Mouse (Mus musculus): ENCODE results near the gene Gm45711.
A peak's percentile ranks its signal among the peaks of the same experiment; 100 is the strongest.
"Not testable (repeated sequence)": the region's sequence is repeated elsewhere in the genome, so short reads cannot be mapped to it uniquely, and the experiment has no call there.

Gm45711 gene

GRCm38 (mm10) chr8:104309441-104310155, at the start of gene Gm45711, which contains the start of gene Cmtm1:
Gene Gm45711 (minus strand): TSS chr8:104310081.
Gene Cmtm1 (minus strand): TSS chr8:104310145.
- peak in 1 of 2 experiments; percentile 11 for DNase-seq (ENCODE audit: low spot score in 2 of 2)

DNA sequence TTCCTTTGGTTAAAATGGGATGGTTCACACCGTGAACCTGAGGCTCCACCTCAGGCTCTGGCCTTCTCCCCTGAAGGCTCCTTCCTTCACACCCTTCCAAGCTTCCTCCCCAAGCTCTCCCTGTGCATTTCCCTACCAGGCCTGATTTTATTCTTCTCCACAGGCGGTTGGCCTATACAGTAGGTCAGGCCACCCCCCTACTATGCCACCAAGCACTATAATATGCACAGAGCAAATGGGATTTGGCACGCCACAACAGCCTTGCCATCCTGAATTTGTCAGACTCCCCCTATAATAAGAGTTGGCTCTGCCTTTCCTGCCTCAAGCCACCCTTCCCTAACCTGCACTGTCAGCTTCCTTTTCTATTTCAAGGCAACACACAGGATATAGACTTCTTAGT, 48.8 kb upstream of the Gm45711 start:
- no peak for DNase-seq (ENCODE audit: low spot score in 2 of 2)

- DNase-seq (ENCODE audit: low spot score in 2 of 2) = no peak
Observed at GRCm38 (mm10) chr8:104354504-104354903, 44.6 kb upstream of the Gm45711 start.

- no peak for DNase-seq (ENCODE audit: low spot score in 2 of 2)
Observed at GRCm38 (mm10) chr8:104353186-104353585, 43.3 kb upstream of the Gm45711 start.

DNA sequence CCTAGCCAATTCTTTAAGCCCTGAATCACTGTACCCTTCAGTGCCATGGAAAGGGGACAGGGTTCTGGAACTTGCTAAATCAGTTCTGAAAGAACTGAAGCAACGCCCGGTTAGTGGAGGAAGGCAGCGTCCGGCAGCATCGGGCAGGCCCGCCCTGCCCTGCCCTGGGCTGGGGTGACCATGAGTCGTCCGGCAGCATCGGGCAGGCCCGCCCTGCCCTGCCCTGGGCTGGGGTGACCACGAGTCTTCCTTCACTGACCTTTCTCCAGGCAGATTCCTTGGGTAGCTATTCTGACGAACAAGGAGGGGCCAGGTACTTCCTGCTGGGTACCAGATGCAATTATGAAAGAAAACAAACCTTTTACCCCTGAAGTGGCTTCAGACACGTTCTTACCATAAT, 40.2 kb upstream of the Gm45711 start:
- DNase-seq (ENCODE audit: low spot score in 2 of 2) = no peak

GRCm38 (mm10) chr8:104348971-104349370, 39.1 kb upstream of the Gm45711 start:
- DNase-seq (ENCODE audit: low spot score in 2 of 2) = no peak

DNA sequence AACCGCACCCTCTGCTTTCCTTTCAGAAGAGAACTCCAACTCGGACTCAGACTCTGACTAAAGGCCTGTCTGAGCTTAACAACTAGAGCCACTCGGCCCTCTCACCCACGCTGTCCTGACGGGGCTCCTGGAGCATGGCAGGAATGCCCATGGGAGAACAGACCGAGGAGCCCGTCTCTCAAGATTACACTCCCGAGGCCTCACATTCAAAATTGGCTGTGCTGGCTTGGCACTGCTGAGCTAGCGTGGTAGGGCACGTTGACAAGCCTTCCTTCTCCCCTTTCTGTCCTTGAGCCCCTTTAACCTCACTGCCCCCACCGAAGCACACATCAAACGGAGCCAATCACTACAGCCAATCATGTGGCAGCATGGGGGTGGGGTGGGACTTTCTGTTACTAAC, 36.8 kb upstream of the Gm45711 start:
- no peak for DNase-seq (ENCODE audit: low spot score in 2 of 2)

- DNase-seq (ENCODE audit: low spot score in 2 of 2) = no peak
Observed at GRCm38 (mm10) chr8:104344622-104345021, 34.7 kb upstream of the Gm45711 start.

- peak; percentile 62 to 81 for DNase-seq (ENCODE audit: low spot score in 2 of 2)
Observed at GRCm38 (mm10) chr8:104343957-104344356, 34.1 kb upstream of the Gm45711 start.

GRCm38 (mm10) chr8:104342426-104342825, 32.5 kb upstream of the Gm45711 start:
- DNase-seq (ENCODE audit: low spot score in 2 of 2) = no peak

DNA sequence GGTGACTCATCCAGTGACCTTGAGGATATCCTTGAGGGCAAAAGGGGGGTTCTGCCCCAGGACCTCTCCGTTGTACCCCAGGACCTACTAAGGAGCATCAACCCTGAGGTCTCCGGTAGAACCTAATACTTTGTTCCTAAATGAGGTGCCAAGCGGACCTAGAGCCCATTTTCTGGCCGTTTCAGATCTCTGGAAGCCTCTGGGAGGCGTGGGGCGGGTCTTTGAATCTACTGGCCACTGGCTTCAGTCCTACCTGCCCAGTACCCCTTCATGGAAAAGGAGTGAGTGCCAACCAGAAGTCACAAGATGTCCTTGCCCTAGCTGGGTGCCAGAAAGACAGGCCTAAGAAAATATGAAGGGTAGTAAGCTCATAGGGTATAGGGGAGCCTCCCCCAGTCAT, 31.8 kb upstream of the Gm45711 start:
- DNase-seq (ENCODE audit: low spot score in 2 of 2) = no peak

DNA sequence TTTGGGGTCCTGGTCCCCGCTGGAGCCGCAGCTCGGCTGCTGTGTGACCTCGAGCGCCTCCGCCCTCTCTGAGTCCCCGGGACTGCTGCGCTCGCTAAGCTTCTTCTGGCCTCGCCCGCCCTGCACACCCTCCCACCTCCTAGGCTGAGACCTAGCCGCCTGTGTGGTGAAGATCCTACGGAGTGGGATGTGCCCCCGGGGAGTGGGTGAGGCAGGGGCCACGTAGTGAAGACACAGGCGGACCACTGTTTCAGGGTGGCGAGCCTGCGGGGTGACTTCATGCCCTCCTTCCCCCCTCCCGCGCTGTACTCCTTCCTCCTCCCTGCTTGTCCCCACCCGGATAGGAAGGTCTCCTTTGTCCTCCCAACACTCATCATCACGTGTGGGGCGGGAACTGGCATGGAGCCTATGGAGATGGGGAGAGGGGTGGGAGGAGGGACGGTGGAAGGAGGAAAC, 31.3 kb upstream of the Gm45711 start:
- DNase-seq (ENCODE audit: low spot score in 2 of 2) = peak; percentile 46 to 52

DNA sequence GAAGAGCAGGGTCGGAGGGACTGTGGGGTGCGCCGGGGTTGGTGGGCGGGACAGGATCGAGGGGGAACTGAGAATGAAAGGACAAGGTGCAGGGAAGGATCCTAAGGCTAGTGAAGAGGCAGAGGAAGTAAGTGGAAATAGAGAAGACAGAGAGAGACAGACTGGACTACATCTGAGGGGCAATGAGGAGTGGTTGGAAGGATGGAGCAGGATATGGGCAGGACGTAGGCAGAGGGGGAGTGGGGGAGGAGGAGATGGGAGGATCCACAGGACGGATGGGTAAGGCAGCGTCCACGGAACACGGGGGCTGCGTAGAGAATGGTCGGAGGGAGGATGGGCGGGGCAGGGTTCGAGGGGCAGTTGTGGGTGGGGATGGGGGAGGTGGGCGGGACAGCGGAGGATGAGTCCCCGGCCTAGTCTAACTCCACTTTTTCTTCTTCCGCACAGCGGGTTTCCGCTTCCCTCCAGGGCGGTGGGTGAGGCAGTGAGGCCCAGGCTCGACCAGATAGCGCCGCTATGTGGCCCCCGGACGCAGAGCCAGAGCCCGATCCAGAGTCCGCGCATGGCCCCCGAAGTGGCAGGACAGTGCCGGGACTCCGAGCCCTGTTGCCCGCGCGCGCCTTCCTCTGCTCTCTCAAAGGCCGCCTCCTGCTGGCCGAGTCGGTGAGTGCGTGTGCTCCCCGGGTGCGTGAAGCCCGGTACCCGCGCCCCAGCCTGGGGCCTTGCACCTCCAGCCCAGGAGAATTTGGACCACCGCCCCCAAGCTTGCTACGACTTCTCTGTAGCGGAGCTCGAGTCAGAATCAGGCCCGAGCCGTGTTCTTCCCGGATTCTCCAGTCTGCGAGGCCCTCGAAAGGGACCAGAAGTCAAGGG, 30.6 kb upstream of the Gm45711 start:
- DNase-seq (ENCODE audit: low spot score in 2 of 2) = peak; percentile 60 to 78

DNA sequence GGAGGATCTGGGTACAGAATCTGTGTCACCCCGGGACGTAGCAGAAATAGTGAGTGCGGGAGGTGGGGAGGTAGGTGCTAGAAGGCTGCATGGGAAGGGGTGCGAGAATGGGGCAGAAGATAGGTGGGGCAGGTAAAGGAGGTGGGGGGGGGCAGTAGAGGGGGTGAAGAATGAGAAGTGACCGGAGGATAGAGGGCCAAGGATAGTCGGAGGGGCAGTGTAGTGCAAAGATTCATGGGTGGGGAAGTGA, 30.0 kb upstream of the Gm45711 start:
- no peak for DNase-seq (ENCODE audit: low spot score in 2 of 2)

DNA sequence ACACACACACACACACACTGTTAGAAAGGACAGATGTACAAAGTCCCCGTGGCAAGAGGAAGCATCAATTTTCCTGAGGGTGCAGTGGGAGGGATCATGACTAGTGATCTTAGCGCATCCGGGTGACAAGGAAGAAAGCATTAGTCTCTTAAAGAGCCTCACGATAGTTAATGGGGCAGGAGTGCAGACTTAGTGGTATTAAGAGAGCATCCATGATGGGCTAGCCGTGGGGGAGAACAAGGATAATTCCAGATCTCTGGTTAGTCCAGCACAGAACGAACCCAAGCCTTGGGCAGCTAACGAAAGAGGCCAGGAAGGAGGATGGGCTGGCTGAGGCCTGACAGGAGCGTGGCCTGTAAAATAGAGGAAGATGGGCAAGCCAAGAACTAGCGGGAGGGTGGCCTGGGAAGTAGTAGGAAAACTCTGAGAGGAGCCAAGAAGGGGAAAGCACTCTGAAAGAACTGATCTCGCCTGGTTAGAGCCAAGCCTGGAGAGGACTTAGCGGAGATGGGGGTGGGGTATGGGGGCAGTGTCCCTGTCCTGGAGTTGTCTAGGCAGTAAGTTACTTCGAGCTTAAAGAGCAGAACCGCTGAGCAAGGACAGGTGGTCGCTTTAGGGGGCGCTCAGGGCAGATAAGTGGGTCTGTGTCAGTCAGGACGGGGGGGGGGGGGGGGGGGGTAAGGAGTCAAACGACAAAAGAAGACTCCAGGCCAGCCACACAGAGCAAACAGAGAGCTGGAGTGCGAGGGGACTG, 29.5 kb upstream of the Gm45711 start, which contains the start of gene Cmtm3:
Gene Cmtm3 (plus strand): TSS at position 182 of the 754 bp plus-strand sequence.
- DNase-seq (ENCODE audit: low spot score in 2 of 2) = peak in 1 of 2 experiments; percentile 40

DNA sequence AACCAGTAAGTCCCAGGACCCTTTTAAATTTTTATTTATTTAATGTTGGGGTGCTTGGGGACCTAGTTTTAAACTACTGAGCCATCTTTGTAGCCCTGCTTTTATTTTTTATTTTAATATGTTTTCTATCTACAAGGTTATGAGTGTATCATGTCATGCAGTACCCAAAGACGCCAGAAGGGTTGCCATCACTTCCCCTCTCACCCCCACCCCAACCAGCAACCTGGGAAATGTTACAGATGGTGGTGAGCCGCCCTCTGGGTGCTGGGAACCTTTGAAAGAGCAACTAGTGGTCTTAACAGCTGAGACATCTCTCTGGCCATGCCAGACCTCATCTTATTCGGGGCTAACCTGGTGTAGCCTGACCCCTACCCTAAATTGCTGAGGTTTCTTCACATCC, 28.0 kb upstream of the Gm45711 start:
- no peak for DNase-seq (ENCODE audit: low spot score in 2 of 2)

- no peak for DNase-seq (ENCODE audit: low spot score in 2 of 2)
Observed at GRCm38 (mm10) chr8:104336806-104337205, 26.9 kb upstream of the Gm45711 start.

DNA sequence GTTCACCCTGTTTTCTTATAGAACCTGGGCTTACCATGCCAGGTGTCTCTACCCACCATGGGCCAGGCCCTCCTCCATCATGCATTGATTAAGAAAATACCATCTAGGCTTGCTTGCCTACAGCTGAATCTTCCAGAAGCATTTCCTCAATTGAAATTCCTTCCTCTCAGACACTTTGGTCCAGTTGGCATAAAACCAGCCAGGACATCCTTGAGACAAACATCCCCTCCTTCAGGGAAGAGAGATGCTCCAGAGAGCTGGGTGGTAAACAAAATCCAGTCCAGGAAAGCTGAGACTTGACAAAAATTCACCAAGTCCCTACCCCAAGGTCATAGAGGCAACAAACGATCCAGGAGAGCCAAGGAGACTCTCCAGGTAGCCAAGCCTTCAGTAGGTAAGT, 24.3 kb upstream of the Gm45711 start:
- no peak for DNase-seq (ENCODE audit: low spot score in 2 of 2)

DNA sequence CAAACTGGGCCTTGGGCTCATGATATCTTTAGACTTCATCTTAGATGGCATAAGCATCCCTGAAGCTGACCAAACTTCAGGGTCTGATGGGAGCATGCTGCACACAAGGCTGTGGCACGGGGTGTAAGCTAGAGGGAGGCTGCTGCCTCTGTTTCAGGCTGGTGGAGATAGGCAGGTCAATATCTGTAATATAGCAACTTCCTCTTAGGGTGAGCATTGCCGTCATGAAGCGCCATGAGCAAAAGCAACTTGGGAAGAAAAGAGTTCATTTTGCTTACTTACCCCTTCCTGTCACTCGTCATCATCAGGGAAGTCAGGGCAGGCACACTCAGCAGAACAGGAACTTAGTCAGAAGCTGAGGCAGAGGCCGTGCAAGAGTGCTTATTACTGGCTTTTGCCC, 23.9 kb upstream of the Gm45711 start:
- no peak for DNase-seq (ENCODE audit: low spot score in 2 of 2)

DNA sequence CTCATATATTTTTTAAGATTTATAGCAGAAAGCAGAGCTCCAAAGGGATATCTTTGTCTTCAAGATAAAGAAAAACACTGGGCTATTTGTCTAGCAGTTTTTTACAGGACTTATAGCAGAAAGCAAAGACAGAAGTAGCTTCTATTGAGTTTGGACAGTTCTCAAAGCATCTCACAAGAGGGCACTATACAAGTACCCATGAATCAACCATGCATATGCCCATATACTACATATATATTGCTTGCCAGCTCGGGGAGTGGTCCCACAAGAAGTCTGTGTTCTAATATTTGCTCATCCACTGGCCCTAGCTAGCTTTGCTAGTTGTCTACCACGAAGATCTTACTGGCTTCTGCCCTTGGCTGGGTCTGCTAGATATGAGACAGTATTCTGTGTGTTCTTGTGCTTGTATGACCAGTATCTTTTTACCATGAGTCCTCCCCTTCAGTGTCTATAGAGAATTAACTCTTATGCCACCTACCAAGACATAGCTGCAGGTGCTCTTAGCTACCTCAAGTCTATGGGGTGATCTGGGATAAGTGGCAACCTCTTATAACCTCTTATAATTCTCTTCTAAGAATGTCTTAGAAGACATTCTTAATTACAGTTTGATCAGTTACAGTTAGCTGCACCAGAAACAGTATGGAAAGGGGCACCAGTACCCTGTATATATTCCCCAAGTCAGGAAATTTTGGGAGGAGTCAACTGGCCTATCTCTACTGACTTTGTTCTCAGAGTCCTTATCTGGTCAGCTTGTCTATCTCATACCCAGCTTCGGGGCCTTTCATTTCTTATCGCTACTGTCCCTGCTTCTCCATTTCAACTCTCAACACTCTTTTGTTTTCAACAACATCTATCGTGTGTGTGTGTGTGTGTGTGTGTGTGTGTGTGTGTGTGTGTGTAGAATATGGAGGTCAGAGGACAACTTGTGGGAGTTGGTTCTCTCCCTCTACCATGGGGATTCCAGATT, 23.1 kb upstream of the Gm45711 start:
- no peak for DNase-seq (ENCODE audit: low spot score in 2 of 2)

- not testable (repeated sequence) for DNase-seq (ENCODE audit: low spot score in 2 of 2)
Observed at GRCm38 (mm10) chr8:104321930-104322329, 12.0 kb upstream of the Gm45711 start, which contains the start of gene Cmtm2b. Gene Cmtm2b (plus strand): TSS chr8:104322230.
